Mouse (Mus musculus): ENCODE measurements around the gene Ppp1r12b.

Gene Ppp1r12b

DNA sequence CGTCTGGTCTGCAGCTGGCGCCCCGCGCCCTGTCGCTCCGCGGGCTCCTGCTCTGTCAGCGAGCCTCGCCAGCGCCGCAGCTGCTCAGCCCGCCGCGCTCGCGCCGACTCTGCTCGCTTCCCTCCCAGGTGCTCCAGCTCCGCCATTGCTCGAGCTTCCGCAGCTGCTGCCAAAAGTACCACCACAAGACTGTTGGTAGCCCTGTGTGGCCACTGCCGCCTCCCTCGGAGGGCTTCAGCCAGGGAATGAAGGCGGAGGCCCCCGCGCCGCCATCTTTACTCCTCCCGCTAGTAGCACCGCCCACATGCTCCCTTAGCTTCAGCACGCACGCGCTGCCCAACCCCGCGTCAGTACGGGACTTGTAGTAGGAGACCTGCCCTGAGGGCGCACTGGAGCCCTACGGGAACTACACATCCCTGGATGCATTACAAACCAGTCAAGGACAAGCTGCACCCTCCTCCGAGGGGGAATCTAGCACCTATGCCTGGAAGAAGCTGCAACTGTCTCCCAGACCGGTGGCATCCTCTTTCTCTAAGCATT is at the start of gene Ppp1r12b:
Ppp1r12b (minus strand) TSS at position 306 of the 540 bp plus-strand sequence.
- DNase-seq, result peak; percentile 99

DNA sequence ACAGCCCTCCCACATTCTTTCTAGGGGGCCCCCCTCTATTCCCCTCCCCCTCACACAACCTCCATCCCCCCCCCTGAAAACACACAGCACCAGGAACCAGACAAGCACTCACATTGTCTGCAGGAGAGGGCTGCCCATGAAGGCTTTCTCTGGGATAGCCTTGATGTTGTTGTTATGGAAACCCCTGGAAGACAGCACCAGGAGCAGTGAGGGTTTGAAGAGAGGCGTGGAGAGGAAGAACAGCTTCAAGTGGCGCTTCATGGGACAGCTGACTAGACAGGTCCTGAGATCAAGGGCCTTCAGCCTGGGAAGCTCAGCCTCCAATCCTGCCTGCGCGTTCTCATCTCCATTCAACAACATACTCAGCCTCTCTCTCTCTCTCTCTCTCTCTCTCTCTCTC is 47.6 kb upstream of the Ppp1r12b start:
- DNase-seq, result no peak

DNA sequence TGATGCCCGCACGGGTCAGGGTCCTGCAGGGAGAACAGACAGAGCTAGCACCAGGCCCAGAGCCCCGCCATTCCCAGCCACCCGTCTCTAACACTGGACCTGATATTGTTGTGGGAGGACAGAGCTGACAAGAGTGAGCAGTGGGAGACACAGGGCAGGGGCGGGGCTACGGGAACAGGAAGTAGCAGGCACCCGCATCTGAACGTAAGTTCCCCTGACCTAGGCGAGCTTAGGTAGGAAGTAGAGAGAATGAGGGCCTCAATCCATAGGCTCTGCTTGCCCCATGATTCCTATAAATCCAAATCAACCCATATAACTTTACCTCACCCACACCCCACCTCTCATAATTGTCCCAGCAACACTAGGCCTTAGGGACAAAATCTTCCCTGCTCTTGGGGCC is 44.8 kb upstream of the Ppp1r12b start:
- no peak for DNase-seq

DNA sequence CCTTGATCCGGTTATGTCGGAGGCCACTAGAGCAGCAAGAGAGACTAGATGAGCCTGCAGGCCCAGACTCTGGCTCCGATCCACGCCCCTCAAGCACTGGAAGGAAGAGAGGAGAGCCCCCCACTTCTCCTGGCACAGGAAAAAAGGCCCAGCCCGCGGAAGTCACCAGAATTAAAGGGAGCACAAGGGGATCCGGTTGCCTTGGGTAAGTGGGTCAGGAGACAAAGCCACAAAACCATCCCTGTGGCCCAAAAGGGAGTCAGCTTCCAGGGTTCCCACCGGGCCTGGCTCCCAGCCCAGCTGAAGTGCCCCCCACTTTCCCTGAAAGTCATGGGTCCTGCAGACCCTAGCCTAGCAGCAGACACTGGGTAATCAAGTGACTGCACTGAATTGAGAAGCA is 42.5 kb upstream of the Ppp1r12b start:
- no peak for DNase-seq

DNA sequence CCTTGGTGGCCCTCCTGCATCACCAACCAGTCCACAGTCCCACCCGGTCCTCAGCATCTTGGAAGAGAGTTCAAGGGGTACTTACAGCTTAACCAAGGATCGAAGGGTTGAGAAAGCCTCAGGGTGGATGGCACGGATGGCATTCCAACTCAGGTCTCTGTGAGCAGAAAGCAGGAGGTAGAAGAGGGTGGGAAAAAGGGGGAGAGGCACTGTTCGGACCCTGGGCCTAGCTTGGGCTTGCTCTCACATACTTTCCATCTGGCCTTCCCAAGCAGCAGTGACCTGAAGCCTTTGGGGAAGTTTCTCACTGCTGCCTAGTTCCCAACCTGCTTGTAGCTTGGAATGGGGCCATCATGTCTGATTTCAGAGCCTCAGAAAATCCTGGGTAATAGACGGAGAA is 41.8 kb upstream of the Ppp1r12b start:
- no peak for DNase-seq

DNA sequence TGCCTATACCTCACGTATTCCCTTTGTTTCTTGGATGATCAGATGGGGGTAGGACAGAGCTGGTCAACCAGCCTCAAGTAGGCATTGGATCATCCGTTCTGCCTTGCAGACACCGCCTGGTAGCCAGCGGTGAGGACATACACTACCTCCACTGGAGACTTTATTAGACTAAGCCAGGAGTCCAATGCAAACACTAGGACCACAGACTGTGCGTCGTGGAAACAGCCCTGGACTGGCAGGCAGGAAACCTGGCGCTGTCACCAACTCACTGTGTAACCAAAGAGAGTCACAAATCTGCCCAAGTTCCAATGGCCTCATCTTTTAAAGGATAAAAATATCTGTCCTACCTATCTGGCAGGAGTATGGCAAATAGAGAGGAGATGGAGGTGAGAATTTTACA is 40.7 kb upstream of the Ppp1r12b start:
- no peak for DNase-seq

DNA sequence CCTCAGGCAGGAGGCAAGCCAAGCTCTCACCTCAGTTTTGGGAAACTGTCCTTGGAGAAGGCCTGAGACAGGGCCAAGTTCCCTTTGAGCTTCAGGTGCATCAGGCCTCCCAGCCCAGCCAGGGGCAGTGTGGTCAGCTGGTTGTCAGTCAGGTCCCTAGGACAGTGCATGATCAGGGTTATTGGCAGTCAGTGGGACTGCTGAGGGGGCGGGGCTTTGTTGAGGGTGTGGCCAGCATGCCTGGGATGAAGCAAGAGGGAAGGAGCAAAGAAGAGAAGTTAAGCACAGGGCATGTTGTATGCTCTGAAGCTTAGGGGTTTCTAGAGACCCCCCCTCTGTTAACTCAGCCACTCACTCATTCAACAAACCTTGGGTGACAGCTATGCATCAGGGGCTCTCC is 40.2 kb upstream of the Ppp1r12b start:
- DNase-seq, result no peak

DNA sequence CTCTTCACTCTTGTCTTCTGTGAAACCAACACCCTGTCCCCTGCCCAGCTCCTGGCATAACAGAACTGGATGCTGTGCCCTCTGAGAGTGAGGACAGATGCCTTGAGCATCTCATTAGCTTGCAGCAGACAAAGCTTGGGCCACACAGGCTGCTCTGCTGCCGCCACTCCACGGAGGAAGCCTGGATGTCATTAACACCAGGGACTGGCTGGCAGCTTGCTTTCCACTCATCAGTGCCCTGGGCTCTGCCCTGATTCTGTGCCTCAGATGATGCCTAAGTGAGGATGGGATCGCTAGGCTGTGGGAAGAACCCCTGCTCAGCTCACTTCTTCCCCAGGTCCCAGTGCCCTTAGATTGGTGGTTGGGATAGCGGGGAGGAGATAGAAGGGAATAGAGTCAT is 39.7 kb upstream of the Ppp1r12b start:
- DNase-seq, result no peak

DNA sequence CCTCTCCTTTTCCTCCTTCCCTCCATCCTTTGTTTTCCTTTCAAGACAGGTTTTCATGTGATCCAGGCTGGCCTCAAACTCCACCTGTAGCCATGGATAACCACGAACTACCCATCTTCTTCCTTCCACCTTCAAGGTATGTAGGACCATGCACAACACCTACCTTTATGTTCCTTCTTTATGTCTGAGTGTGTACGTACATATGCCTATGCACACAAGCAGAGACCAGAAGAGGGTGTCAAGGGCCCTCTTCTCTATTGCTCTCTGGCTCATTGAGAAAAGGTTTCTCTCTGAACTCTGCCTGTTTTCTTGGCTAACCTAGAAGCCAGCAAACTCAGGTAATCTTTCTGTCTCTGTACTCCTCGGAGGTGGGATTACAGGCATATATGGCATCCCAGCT is 39.0 kb upstream of the Ppp1r12b start:
- DNase-seq, result no peak

DNA sequence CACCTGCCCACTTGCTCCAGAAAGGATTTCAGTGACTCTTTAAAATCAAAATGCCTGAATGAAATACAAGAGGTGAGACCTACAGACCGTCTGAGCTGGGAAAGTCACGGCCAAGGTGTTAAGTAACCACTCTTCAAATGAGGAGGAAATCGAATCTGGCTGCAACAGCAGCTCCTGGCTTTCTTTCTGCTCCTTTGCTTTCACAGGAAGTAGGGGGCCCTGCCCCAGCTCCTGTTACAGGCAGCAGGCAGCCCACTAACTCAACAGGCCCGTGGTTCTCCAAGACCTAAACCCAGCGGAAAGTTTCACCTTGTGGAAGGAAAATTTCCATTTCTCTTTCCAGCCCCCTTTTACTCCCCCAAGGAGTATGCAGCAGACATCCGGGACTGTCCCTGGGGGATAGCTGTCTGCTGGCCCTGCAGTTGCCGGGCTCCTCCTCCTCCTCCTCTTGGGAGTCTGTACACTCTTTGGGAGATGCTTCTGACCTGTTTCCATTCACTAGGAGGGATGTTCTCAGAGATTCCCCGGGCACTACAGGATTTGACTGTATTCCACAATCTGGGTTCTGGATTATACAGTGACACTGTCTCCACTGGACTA is 36.4 kb upstream of the Ppp1r12b start:
- DNase-seq, result no peak

DNA sequence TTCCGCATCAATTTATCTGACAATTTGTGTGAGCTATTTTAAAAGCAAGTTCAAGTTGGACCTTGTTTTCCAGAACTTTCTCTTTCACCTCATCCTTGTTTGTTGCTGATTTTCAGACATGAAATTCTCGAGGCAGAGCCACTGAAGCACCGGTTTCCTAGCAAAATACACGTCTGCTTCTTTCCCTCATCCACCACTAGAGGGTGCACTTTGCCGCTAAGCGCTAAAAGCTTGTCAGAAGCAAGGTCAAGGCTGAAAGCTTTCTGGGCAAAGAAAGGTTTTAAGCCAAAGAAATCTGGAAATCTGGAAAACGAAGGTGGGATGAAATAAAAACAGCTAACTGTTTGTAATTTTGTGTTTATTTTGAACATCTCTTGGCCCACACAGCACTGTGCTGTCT is 33.6 kb upstream of the Ppp1r12b start:
- DNase-seq, result peak; percentile 83

DNA sequence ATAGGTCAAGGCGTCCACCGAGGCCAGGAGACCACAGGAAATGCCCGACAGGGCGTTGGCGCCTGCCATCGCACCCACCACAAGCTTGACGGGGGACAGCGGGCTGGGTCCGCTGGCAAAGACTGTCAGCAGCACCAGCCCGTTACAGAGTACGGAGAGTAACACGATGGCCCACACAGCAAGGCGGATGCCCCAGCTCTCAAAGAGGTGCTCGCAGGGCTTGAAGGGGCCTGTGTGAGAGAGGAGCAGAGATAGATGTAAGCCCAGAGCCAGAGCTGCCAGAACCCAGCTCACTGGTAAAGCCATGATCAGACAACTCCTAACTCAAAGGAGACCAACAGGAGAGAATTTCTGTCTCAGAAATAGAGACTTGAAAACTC is 32.2 kb upstream of the Ppp1r12b start:
- DNase-seq, result no peak

DNA sequence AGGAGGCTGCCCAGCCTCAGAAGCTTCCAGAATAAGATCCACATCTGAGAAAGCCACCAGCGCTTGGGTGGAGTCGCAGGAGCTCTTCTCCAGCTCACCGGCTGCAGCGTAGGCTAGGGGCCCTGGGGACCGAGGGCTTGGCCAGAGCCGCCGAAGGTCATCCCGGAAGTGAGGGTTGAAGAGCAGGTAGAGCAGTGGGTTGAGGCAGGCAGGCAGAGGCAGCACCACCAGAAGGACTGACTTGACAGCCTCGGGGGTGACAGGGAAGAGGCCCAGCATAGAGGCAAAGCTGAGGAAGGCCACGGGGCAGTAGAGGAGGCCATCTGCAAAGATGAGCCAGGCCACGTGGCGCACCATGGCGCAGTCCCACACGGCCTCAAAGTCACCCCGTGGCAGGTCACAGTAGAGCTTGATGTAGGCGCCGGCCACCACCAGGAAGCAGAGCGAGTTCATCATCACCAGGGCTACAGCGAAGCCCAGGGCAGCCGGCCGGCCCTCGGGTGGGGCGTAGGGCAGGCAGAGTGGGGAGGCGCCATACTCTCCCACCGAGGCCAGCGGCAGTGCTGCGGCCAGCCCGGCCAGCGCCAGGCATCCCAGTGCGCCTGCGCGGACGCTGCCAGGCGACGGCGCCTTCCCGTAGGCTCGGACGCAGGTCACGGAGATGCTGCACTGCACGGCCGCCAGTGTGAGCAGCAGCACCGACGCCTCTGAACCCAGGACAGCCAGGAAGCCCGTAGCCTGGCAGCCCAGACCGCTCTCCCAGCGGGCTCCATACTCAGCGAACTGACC is 31.6 kb upstream of the Ppp1r12b start:
- DNase-seq, result peak; percentile 62

DNA sequence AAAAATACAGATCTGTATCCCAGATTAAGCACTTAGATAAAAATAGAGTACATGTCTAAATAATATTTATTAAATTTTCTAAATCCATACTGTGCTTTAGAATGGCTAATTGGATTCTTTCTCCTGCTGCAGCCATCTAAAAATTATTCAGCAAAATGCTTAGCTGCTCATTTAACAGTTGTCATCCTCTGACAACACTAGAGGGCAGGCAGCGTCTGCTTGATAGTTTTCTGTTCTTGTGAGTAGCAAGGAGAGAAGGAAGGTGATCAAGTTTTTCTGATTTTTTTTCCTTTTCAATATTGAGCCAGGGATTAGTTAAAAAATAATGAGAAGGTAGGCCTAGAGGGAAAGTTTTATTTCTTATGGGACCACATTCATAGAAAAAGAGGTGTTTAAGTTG is 17.2 kb upstream of the Ppp1r12b start:
- peak; percentile 17 for DNase-seq

DNA sequence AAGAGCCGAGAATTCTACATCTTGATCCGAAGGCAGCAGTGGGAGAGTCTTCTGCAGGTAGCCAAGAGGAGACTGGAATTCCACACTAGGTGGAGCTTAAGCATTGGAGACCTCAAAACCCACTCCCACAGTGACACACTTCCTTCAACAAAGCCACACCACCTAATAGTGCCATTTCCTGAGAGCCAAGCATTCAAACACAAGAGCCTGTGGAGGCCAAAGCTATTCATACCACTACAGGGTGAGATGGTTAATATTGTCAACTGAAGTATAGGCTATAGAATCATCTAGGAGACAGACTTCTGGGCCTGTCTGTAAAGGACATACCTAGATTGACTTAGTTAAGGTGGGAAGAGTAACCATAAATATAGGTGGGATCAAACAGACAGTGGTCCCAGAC is 9.7 kb upstream of the Ppp1r12b start:
- DNase-seq, result no peak

DNA sequence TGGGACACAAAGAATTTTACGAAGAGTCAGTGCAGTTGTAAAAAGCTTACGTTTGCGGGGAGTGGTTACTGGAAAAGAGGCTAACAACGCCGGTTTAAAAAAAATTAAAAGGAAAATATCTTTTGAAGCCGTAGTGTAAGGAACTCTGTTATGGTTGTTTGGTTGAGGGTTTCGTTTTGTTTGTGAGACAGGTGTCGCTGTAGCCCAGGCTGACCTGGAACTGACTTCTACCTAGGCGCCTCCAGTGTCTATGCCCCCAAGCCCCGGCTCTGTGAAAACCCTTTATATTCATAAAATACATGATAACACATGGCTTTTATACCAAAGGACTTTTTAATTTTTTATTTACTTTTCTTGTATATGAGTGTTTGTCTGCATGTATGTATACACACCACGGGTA is 7.1 kb upstream of the Ppp1r12b start:
- DNase-seq, result no peak

DNA sequence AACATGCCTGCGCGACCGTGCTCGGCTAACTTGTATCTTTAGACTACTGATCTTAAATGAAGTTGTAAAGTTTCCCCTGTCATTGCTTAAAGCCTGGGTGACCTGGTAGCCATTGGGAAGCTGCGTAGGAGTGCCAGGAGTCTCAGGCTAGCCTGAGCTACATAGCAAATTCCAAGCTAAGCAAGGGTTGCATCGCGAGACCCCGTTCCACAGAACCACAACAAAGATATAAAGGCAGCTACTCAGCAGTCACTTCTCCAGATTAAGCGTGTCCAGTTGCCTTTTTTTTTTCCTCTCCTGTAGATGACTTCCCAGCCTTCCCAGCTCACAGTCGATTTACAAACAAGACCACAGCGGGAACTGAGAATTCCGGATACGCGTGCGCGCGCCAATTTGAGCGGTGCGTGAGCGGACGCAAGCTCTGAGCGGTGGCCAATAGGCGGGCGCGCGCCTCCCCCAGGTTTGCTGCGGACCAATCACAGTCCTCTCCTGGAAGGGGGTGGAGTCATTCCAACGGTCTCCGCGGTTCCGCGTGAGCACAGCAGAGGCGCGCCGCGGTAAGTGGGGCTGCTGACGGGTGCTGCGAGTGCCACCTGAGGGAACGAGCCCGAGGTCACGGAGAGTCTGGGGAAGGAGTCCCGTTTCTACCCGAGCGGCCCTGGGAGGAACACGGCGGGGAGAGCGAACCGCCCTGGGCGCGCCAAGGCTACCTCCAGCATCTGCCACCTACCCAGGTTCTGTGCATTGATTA is 6.5 kb upstream of the Ppp1r12b start, which contains the start of gene Ube2t:
Ube2t (plus strand) TSS at position 513 of the 751 bp plus-strand sequence.
- peak; percentile 96 for DNase-seq

DNA sequence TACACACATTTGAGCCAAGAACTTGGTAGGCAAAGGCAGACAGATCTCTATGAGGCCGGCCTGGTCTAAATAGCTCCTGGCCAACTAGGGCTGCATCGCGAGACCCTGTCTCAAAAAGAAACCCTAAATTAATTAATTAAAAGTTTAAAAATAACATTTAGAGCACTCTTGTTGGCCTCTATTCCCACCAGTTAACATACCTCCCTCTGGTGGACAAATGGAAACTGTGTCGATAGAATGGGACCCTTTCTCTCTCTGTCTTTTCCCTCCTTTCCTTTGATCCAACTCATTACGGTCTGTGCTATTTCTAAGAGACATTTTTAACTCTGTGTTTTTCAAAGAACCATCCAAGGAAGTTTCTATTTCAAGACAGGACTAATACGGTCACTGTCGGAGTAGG is 4.9 kb upstream of the Ppp1r12b start:
- DNase-seq, result no peak

DNA sequence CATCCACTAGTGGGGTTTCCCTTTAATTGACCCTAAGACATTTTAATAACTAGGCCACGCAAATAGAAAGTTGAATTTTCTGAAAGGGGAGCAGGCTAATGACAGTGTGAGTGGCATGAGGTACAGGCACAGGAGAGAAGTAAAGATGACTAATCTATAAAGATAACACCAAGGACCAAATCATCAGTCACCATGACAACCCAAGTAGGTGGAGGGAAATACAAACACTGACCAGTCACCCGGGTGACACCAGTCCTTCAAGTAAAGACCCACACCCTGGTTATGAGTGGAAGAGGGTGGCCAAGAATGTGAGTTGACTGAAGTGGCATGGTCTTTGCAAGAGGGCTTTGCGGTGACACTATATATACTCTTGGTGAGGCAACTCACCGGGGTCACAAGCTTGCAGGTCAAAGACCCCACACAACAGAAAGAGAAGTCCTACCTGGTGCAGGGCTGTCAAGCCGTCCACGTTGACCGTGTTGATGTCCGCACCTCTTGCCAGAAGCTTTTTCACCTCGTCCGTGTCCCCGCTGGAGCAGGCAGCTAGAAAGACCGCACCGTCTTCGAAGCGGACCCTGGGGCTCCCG is 599 bp downstream of the Ppp1r12b start:
- no peak for DNase-seq

DNA sequence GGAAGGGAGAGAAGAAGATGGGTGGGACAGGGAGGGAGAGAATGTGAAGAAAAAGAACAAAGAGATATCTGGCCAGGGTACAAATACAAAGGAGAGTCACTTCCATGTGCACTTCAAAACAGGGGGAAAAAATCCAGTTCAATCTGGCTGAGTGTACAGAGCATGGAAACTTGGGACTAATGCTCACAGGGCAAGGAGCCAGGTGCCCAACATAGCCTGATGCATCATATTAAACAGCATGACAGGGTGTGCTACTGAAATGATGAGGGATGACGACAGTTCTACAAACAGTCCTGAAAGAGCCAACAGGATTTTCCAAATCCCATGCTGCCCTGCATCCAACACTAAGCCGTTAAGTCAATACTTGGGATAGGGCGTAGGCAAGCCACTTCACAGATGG is 5.8 kb downstream of the Ppp1r12b start:
- DNase-seq, result no peak

DNA sequence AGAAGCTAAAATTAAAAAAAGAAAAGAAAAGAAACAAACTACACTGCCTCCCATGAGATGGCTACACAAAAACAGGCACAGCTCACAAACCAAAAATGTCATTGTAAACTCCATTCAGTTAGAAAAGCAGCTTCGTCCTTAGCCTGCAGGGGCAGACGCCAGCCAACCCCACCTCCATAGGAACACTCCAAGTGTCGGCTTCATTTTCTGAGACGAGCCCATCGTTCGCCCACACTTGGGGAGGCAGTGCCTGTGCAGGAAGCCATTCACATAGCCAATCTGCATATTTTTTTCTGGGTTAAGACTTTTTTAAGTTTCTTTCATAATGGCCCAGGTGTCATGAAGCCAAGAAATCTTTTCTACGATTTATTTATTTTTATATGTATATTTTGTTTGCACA is 8.2 kb downstream of the Ppp1r12b start:
- DNase-seq, result peak; percentile 19

DNA sequence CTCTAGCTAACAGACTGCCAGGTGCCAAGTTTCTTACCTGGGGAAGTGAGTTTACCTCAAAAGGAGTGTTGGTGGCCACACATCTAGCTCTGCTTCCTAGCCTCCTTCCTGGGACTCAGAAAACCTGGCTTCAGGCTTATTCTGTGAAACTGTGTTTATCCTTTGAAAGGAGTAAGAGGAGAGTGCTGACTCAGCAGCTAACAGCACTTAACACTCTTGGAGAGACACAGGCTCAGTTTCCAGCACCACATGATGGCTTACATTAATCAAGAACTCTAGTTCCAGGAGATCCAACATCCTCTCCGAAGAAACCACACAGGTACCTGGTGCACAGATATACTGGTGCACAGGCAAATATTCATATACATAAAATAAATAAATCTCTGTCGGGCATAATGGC is 12.8 kb downstream of the Ppp1r12b start:
- no peak for DNase-seq

DNA sequence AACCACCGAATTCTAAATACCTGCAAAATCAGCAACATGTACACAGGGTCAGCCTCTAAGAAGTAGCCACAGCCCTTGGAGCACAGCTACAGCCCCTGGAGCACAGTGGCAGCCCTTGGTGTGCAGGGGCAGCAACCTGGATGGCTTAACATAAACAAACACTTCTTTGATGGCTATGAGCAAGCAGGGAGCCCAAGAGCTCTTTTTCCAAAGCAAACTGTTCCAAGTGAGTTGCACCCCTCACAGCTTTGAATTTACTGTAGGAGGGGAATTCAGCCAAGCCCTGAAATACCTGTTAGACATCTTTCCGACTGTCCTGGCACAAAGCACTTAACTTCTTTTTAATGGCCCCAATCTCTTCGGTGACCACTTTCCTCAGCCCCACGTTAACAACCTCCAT is 14.9 kb downstream of the Ppp1r12b start:
- no peak for DNase-seq
